Mouse (Mus musculus) spleen, embryonic (tissue): ENCODE measurements at regions not wholly inside any gene's neighbourhood (a gene's known extent, or its start where the extent isn't known, plus 50 kb on each side); places are given as distances from the start of the nearest gene placed in this dataset.

ENCODE experiments used
- CTCF ChIA-PET: fragments of 350-600 bp; sonication (Branson Sonifier 250); formaldehyde crosslinking; loops from one replicate; lab custom pipeline; 2022; lab: Charles Lee

GRCm38 (mm10) chr4:125354742-125355141 is 135.8 kb upstream of the Grik3 start:
- CTCF ChIA-PET, result no interaction called here

GRCm38 (mm10) chr4:125350056-125350455 is 140.4 kb upstream of the Grik3 start:
- CTCF ChIA-PET, result no interaction called here

GRCm38 (mm10) chr4:125339056-125339455 is 151.4 kb upstream of the Grik3 start:
- CTCF ChIA-PET, result no interaction called here

- CTCF ChIA-PET, result no interaction called here
Measured at GRCm38 (mm10) chr4:125328806-125329205, 161.7 kb upstream of the Grik3 start.

- CTCF ChIA-PET, result no interaction called here
Measured at GRCm38 (mm10) chr4:125324495-125324894, 166.0 kb upstream of the Grik3 start.

- CTCF ChIA-PET, result no interaction called here
Measured at GRCm38 (mm10) chr4:125319343-125319742, 171.2 kb upstream of the Grik3 start.

- CTCF ChIA-PET, result no interaction called here
Measured at GRCm38 (mm10) chr4:125318293-125318692, 172.2 kb upstream of the Grik3 start.

- CTCF ChIA-PET, result interaction anchor here (0.5 kb wide), 1 partner anchor 10 kb away, joined by 12 read pairs; no protein-coding TSS in a partner anchor
Measured at GRCm38 (mm10) chr4:125316876-125317275, 173.6 kb upstream of the Grik3 start.

- CTCF ChIA-PET, result no interaction called here
Measured at GRCm38 (mm10) chr4:125315818-125316217, 174.7 kb upstream of the Grik3 start.

GRCm38 (mm10) chr4:125313892-125314291 is 176.6 kb upstream of the Grik3 start:
- CTCF ChIA-PET, result no interaction called here

- CTCF ChIA-PET, result no interaction called here
Measured at GRCm38 (mm10) chr4:125313252-125313651, 177.2 kb upstream of the Grik3 start.

GRCm38 (mm10) chr4:125308171-125308570 is 180.5 kb upstream of the Zc3h12a start:
- CTCF ChIA-PET, result no interaction called here

GRCm38 (mm10) chr4:125305766-125306165 is 178.1 kb upstream of the Zc3h12a start:
- CTCF ChIA-PET, result no interaction called here

GRCm38 (mm10) chr4:125302660-125303059 is 175.0 kb upstream of the Zc3h12a start:
- CTCF ChIA-PET, result no interaction called here

- CTCF ChIA-PET, result no interaction called here
Measured at GRCm38 (mm10) chr4:125300503-125301457, 173.1 kb upstream of the Zc3h12a start.

GRCm38 (mm10) chr4:125290761-125291160 is 163.1 kb upstream of the Zc3h12a start:
- CTCF ChIA-PET, result no interaction called here

- CTCF ChIA-PET, result no interaction called here
Measured at GRCm38 (mm10) chr4:125289709-125290108, 162.1 kb upstream of the Zc3h12a start.

- CTCF ChIA-PET, result no interaction called here
Measured at GRCm38 (mm10) chr4:125289031-125289449, 161.4 kb upstream of the Zc3h12a start.

- CTCF ChIA-PET, result no interaction called here
Measured at GRCm38 (mm10) chr4:125282974-125283319, 155.3 kb upstream of the Zc3h12a start.

GRCm38 (mm10) chr4:125282154-125282973 is 154.7 kb upstream of the Zc3h12a start:
- CTCF ChIA-PET, result no interaction called here

- CTCF ChIA-PET, result no interaction called here
Measured at GRCm38 (mm10) chr4:125279165-125279564, 151.5 kb upstream of the Zc3h12a start.

GRCm38 (mm10) chr4:125276861-125277260 is 149.2 kb upstream of the Zc3h12a start:
- CTCF ChIA-PET, result no interaction called here
